Mouse (Mus musculus): ENCODE measurements around the gene Nlrc5. TPM values are rescaled to one million over a fixed set of nuclear protein-coding genes. Genes with fewer than 3 reads are reported as not detected.

Gene Nlrc5
- polyA plus RNA-seq, 1 experiment from 2014 or later, result 0.19 TPM

DNA sequence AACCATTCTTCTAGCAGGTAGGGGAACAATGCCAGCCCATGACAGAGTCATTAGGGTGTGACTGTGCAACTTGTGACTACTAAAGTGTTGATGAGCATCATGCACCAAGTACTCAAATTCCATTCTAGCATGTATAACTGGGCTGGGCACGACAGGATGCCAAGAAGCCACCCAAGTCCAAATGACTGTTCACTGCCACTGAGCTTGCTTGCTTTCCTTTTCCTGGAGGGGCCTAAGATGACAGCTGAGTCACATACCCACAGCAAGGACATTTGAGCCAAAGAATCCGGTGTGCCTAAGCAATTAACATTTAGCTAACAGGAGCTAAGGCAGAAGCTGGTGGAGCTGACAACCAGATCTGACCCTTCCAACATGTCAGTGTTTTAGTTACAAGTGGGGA is 137.7 kb downstream of the Nlrc5 start:
- Histone ChIP-seq H3K27me3 (ENCODE audit: control insufficient read depth, insufficient read depth, low read length) (no peaks in the 10 kb centered on the region), H3K36me3 (ENCODE audit: control insufficient read depth, insufficient read depth, low read length) (peaks cover 43% of the 10 kb centered on the region), H3K27ac (replicated peaks in 1 of 2; ENCODE audit: control insufficient read depth in 1 of 2, insufficient read depth in 1 of 2, low read depth in 2 of 2, low read length in 2 of 2) (no peak overlapping the region), H3K4me2 (ENCODE audit: low read length) (no peak overlapping the region), H3K9me3 (ENCODE audit: control insufficient read depth, low read length) (no peaks in the 10 kb centered on the region), H3K4me3 (ENCODE audit: control insufficient read depth in 1 of 2, insufficient read depth in 1 of 2, low read depth in 1 of 2, low read length in 2 of 2) (no peak overlapping the region), H3K4me1 (ENCODE audit: control insufficient read depth in 2 of 2, insufficient read depth in 2 of 2, low read length in 2 of 2) (no peaks in the 10 kb centered on the region), H3K9ac (ENCODE audit: low read length) (no peak overlapping the region)
- WGBS, result 78% methylated on average over 2 of the region's 2 CpGs
- no peak for ATAC-seq (ENCODE audit: insufficient number of reproducible peaks, insufficient read depth, low FRiP score, low read depth)

DNA sequence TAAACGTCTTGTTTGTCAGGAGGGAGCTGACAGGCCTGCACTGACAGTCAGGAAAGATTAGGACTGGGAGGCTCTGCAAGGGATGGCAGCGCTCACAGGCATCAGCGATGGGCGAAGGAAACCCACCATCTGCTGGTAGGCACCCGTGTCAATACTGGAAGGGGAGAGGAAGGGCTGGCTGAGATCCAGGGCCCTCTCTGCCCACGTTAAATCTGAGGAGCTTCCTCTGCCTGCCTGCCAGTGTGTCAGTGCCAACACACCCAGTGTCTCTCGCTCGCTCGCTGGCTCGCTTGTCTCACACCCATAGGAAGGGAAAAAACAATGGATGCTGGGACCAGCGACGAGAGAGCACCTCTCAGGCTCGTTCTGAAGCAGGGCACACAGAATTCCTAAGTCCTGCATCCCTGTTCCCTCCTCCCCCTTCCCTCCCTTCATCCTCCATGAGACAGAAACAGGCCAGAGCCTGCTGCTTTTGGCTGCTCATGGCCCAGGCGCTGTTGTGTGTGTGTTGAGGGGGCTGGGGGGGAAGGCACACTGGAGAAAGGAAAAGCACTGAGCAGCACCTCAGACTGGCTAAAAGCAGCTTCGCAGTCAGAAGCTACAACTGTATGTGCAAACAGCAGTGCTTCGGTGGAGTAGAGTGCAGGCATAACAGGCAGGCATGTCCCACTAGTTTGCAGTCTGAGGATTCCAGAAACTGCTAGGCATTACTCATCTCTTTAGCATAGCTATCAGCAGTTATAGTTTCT is 140.2 kb downstream of the Nlrc5 start:
- H3K27ac ChIP-seq (replicated peaks in 1 of 2; ENCODE audit: control insufficient read depth in 1 of 2, insufficient read depth in 1 of 2, low read depth in 2 of 2, low read length in 2 of 2), result no peak overlapping the region
- no peaks in the 10 kb centered on the region for H3K4me1 ChIP-seq (ENCODE audit: control insufficient read depth in 2 of 2, insufficient read depth in 2 of 2, low read length in 2 of 2)
- WGBS, result 80% methylated on average over 16 of the region's 16 CpGs
- H3K9me3 ChIP-seq (ENCODE audit: control insufficient read depth, low read length), result no peaks in the 10 kb centered on the region
- no peak overlapping the region for H3K4me3 ChIP-seq (ENCODE audit: control insufficient read depth in 1 of 2, insufficient read depth in 1 of 2, low read depth in 1 of 2, low read length in 2 of 2)
- H3K27me3 ChIP-seq (ENCODE audit: control insufficient read depth, insufficient read depth, low read length), result no peaks in the 10 kb centered on the region
- H3K9ac ChIP-seq (ENCODE audit: low read length), result no peak overlapping the region
- ATAC-seq (ENCODE audit: insufficient number of reproducible peaks, insufficient read depth, low FRiP score, low read depth), result no peak
- no peak overlapping the region for H3K4me2 ChIP-seq (ENCODE audit: low read length)
- H3K36me3 ChIP-seq (ENCODE audit: control insufficient read depth, insufficient read depth, low read length), result peaks cover 67% of the 10 kb centered on the region

DNA sequence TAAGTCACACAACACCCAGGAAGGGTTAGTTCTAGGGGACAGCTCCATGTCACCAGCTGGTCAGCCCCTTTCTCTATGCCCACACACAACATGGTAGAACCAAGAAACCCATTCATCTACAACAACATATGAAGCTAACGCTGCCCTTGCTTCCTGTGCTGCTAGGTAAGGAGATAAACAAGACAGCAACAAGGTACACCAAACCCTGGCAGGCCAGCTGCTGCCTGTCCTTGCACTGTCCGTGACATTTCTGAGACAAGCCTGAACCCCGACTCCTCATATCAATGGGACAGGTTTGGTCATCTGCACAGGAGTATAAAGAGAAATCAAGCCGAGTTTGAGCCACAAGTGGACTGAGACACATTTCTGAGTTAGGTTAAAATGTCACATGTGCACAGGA is 141.0 kb downstream of the Nlrc5 start:
- no peak overlapping the region for H3K4me3 ChIP-seq (ENCODE audit: control insufficient read depth in 1 of 2, insufficient read depth in 1 of 2, low read depth in 1 of 2, low read length in 2 of 2)
- ATAC-seq (ENCODE audit: insufficient number of reproducible peaks, insufficient read depth, low FRiP score, low read depth), result no peak
- H3K9me3 ChIP-seq (ENCODE audit: control insufficient read depth, low read length), result no peaks in the 10 kb centered on the region
- H3K4me1 ChIP-seq (ENCODE audit: control insufficient read depth in 2 of 2, insufficient read depth in 2 of 2, low read length in 2 of 2), result no peaks in the 10 kb centered on the region
- no peak overlapping the region for H3K9ac ChIP-seq (ENCODE audit: low read length)
- H3K27me3 ChIP-seq (ENCODE audit: control insufficient read depth, insufficient read depth, low read length), result no peaks in the 10 kb centered on the region
- H3K36me3 ChIP-seq (ENCODE audit: control insufficient read depth, insufficient read depth, low read length), result peaks cover 75% of the 10 kb centered on the region
- H3K27ac ChIP-seq (replicated peaks in 1 of 2; ENCODE audit: control insufficient read depth in 1 of 2, insufficient read depth in 1 of 2, low read depth in 2 of 2, low read length in 2 of 2), result no peak overlapping the region
- 86% methylated on average over 4 of the region's 4 CpGs for WGBS
- H3K4me2 ChIP-seq (ENCODE audit: low read length), result no peak overlapping the region

Small RNAs within 50 kb of the gene (microRNA-seq; reads per million reads assigned to microRNA genes)
- not detected for gene Mir7072

Other genes with a start within 250 kb of the Nlrc5 start
- gene Nup93, start 219.8 kb upstream of the Nlrc5 start, polyA plus RNA-seq (2014; fragmentation: Nextera tagmentation; extraction: Ambion mirVana), result 56.9 and 59.4 TPM in 2 replicates
- gene Slc12a3, start 105.2 kb upstream of the Nlrc5 start, polyA plus RNA-seq (2014; fragmentation: Nextera tagmentation; extraction: Ambion mirVana), result not detected in 2 replicates
- gene Herpud1, start 47.9 kb upstream of the Nlrc5 start, polyA plus RNA-seq (2014; fragmentation: Nextera tagmentation; extraction: Ambion mirVana), result 99.7 and 105 TPM in 2 replicates
- 6.7 and 6.8 TPM in 2 replicates for gene Cpne2, start 98.6 kb downstream of the Nlrc5 start, polyA plus RNA-seq (2014; fragmentation: Nextera tagmentation; extraction: Ambion mirVana)
- gene Rspry1, start 167.6 kb downstream of the Nlrc5 start, polyA plus RNA-seq (2014; fragmentation: Nextera tagmentation; extraction: Ambion mirVana), result 20.1 and 22.6 TPM in 2 replicates
- 32.5 and 38.6 TPM in 2 replicates for gene Fam192a, start 167.6 kb downstream of the Nlrc5 start, polyA plus RNA-seq (2014; fragmentation: Nextera tagmentation; extraction: Ambion mirVana)
- 54.1 and 60.8 TPM in 2 replicates for gene Arl2bp, start 232.2 kb downstream of the Nlrc5 start, polyA plus RNA-seq (2014; fragmentation: Nextera tagmentation; extraction: Ambion mirVana)

Data from heart, embryonic 14.5 days (tissue).